Mouse (Mus musculus): ENCODE data around the gene Entpd6.
A peak's percentile ranks its signal among the peaks of the same experiment; 100 is the strongest.

The Entpd6 gene

GRCm38 (mm10) chr2:150748854-150749253, at the start of gene Entpd6:
Entpd6 (plus strand) TSS chr2:150749042.
- DNase-seq (ENCODE audit: low spot score), result peak; percentile 91

GRCm38 (mm10) chr2:150712167-150712674, 36.6 kb upstream of the Entpd6 start:
- no peak for DNase-seq (ENCODE audit: low spot score)

GRCm38 (mm10) chr2:150735756-150736576, 12.9 kb upstream of the Entpd6 start:
- DNase-seq (ENCODE audit: low spot score), result no peak

- no peak for DNase-seq (ENCODE audit: low spot score)
These were observed 11.0 kb upstream of the Entpd6 start for GRCm38 (mm10) chr2:150737881-150738280.

- no peak for DNase-seq (ENCODE audit: low spot score)
These were observed 8.5 kb upstream of the Entpd6 start for GRCm38 (mm10) chr2:150740145-150740841.

- DNase-seq (ENCODE audit: low spot score), result no peak
These were observed 7.4 kb upstream of the Entpd6 start for GRCm38 (mm10) chr2:150741405-150741804.

- no peak for DNase-seq (ENCODE audit: low spot score)
These were observed 3.8 kb upstream of the Entpd6 start for GRCm38 (mm10) chr2:150745016-150745415.

GRCm38 (mm10) chr2:150749283-150749682, 441 bp downstream of the Entpd6 start:
- DNase-seq (ENCODE audit: low spot score), result no peak

- DNase-seq (ENCODE audit: low spot score), result no peak
These were observed 1.5 kb downstream of the Entpd6 start for GRCm38 (mm10) chr2:150750129-150750979.

- DNase-seq (ENCODE audit: low spot score), result no peak
These were observed 6.2 kb downstream of the Entpd6 start for GRCm38 (mm10) chr2:150755016-150755415.

GRCm38 (mm10) chr2:150761476-150761875, 12.6 kb downstream of the Entpd6 start:
- no peak for DNase-seq (ENCODE audit: low spot score)

GRCm38 (mm10) chr2:150765619-150766018, 16.8 kb downstream of the Entpd6 start:
- DNase-seq (ENCODE audit: low spot score), result peak; percentile 57

GRCm38 (mm10) chr2:150766083-150766862, 17.4 kb downstream of the Entpd6 start:
- DNase-seq (ENCODE audit: low spot score), result no peak

GRCm38 (mm10) chr2:150768678-150769077, 19.8 kb downstream of the Entpd6 start:
- DNase-seq (ENCODE audit: low spot score), result no peak

- DNase-seq (ENCODE audit: low spot score), result peak; percentile 71
These were observed 21.9 kb downstream of the Entpd6 start for GRCm38 (mm10) chr2:150770747-150771146.

GRCm38 (mm10) chr2:150771169-150771568, 22.3 kb downstream of the Entpd6 start:
- no peak for DNase-seq (ENCODE audit: low spot score)

GRCm38 (mm10) chr2:150771996-150772395, 23.2 kb downstream of the Entpd6 start:
- DNase-seq (ENCODE audit: low spot score), result no peak

GRCm38 (mm10) chr2:150772466-150773119, 23.8 kb downstream of the Entpd6 start:
- no peak for DNase-seq (ENCODE audit: low spot score)

- no peak for DNase-seq (ENCODE audit: low spot score)
These were observed 34.0 kb downstream of the Entpd6 start for GRCm38 (mm10) chr2:150782801-150783200.

- peak; percentile 77 for DNase-seq (ENCODE audit: low spot score)
These were observed 37.7 kb downstream of the Entpd6 start, which contains the start of gene Pygb for GRCm38 (mm10) chr2:150786251-150787180. Pygb (plus strand) TSS chr2:150786735.
